Mouse (Mus musculus): ENCODE results near the gene Brd3. TPM values are rescaled to one million over a fixed set of nuclear protein-coding genes. Genes with fewer than 3 reads are reported as not detected.
"Not testable (repeated sequence)": the region's sequence is repeated elsewhere in the genome, so short reads cannot be mapped to it uniquely, and the experiment has no call there.

Brd3 gene
- polyA plus RNA-seq, 1 experiment from 2014 or later = 80.9 TPM

- Histone ChIP-seq H3K4me2 (no peak overlapping the region), H3K4me3 (no peak overlapping the region), H3K4me1 (replicated peaks) (peaks cover 22% of the 10 kb centered on the region), H3K9me3 (replicated peaks) (no peaks in the 10 kb centered on the region), H3K36me3 (no peaks in the 10 kb centered on the region), H3K9ac (no peak overlapping the region), H3K27me3 (replicated peaks) (no peaks in the 10 kb centered on the region), H3K27ac (ENCODE audit: poor library complexity, severe bottlenecking) (no peak overlapping the region)
- ATAC-seq (ENCODE audit: insufficient number of reproducible peaks, low FRiP score) = no peak
- WGBS = 90% methylated on average over 7 of the region's 7 CpGs
These were observed 3.2 kb upstream of the Brd3 start for GRCm38 (mm10) chr2:27510706-27511105.

GRCm38 (mm10) chr2:27506658-27507057 lies 804 bp downstream of the Brd3 start:
- H3K4me2 ChIP-seq; H3K9ac ChIP-seq; H3K9me3 ChIP-seq (replicated peaks); H3K27ac ChIP-seq (ENCODE audit: poor library complexity, severe bottlenecking); ATAC-seq (ENCODE audit: insufficient number of reproducible peaks, low FRiP score); H3K27me3 ChIP-seq (replicated peaks); H3K36me3 ChIP-seq; H3K4me3 ChIP-seq: not testable (repeated sequence)
- H3K4me1 ChIP-seq (replicated peaks) = peaks cover 33% of the 10 kb centered on the region
- WGBS = 75% methylated on average over 4 of the region's 4 CpGs

DNA sequence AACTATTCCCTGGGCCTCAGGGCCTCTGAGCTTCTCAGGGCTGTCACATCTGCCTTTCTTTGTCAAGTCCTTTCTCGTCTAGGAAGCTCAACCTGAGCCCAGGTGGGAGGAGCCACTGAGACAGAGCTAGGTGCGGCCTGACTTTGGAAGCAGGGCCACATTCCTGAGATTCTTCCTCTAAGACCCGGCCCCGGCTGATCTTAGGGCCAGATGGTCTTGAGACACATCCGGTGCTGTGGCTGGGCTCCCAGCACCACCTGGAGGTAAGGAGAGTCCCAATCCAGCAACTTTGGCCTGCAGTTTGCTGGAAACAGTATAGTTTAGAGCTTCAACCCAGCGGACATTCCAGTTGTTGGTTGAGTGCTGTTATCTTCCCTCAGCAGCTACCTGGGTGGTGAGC lies 1.9 kb downstream of the Brd3 start:
- Histone ChIP-seq H3K27me3 (replicated peaks) (no peaks in the 10 kb centered on the region), H3K4me3 (no peak overlapping the region), H3K27ac (ENCODE audit: poor library complexity, severe bottlenecking) (0 out of 2 replicates have a peak overlapping the region, but pooled peaks have one; percentile 0), H3K36me3 (no peaks in the 10 kb centered on the region), H3K4me1 (replicated peaks) (peaks cover 33% of the 10 kb centered on the region), H3K4me2 (peak overlapping the region; percentile 16; the same call in 1 of the 2 replicates), H3K9me3 (replicated peaks) (no peaks in the 10 kb centered on the region), H3K9ac (no peak overlapping the region)
- 10% methylated on average over 6 of the region's 6 CpGs for WGBS
- ATAC-seq (ENCODE audit: insufficient number of reproducible peaks, low FRiP score) = 0 out of 2 replicates have a peak, but pooled peaks have one; percentile 41

- H3K4me1 ChIP-seq (replicated peaks) = peaks cover 33% of the 10 kb centered on the region
- H3K4me3 ChIP-seq = no peak overlapping the region
- 38% methylated on average over 7 of the region's 7 CpGs for WGBS
- peak; percentile 53; the same call in 1 of the 2 replicates for ATAC-seq (ENCODE audit: insufficient number of reproducible peaks, low FRiP score)
- no peaks in the 10 kb centered on the region for H3K36me3 ChIP-seq
- H3K9ac ChIP-seq = no peak overlapping the region
- peak overlapping the region; percentile 55 for H3K27ac ChIP-seq (ENCODE audit: poor library complexity, severe bottlenecking)
- no peaks in the 10 kb centered on the region for H3K9me3 ChIP-seq (replicated peaks)
- no peak overlapping the region for H3K4me2 ChIP-seq
- no peaks in the 10 kb centered on the region for H3K27me3 ChIP-seq (replicated peaks)
These were observed 3.2 kb downstream of the Brd3 start for GRCm38 (mm10) chr2:27504113-27504885.

GRCm38 (mm10) chr2:27496391-27497028 lies 11.0 kb downstream of the Brd3 start:
- WGBS = 53% methylated on average over 23 of the region's 23 CpGs
- peaks cover 11% of the 10 kb centered on the region for H3K9me3 ChIP-seq (replicated peaks)
- no peaks in the 10 kb centered on the region for H3K27me3 ChIP-seq (replicated peaks)
- no peak overlapping the region for H3K27ac ChIP-seq (ENCODE audit: poor library complexity, severe bottlenecking)
- H3K4me2 ChIP-seq = peak overlapping the region; percentile 56
- H3K4me1 ChIP-seq (replicated peaks) = no peaks in the 10 kb centered on the region
- peak overlapping the region; percentile 37 for H3K4me3 ChIP-seq
- no peaks in the 10 kb centered on the region for H3K36me3 ChIP-seq
- no peak for ATAC-seq (ENCODE audit: insufficient number of reproducible peaks, low FRiP score)
- 0 out of 2 replicates have a peak overlapping the region, but pooled peaks have one; percentile 1 for H3K9ac ChIP-seq

DNA sequence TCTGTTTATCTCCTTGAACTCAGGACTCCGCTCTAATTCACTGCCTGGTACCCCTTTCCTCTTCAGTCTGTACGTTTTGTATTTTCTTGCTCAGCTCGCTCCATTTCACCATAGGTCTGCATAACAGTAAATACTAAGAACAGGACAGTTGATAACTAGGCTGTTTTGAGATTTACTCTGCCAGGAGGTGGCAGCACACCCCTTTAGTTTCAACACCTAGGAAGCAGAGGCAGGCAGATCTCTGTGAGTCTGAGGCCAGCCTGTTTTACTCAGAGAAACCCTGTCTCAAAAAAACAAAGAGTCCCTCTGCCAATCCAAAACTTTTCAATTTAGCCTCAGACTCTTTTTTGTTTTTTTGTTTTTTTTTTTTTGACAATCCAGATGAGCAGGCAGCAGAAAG lies 13.5 kb downstream of the Brd3 start:
- no peaks in the 10 kb centered on the region for H3K27me3 ChIP-seq (replicated peaks)
- WGBS = 91% methylated on average over 3 of the region's 3 CpGs
- H3K36me3 ChIP-seq = no peaks in the 10 kb centered on the region
- H3K27ac ChIP-seq (ENCODE audit: poor library complexity, severe bottlenecking) = no peak overlapping the region
- no peak overlapping the region for H3K4me3 ChIP-seq
- no peaks in the 10 kb centered on the region for H3K4me1 ChIP-seq (replicated peaks)
- no peak overlapping the region for H3K4me2 ChIP-seq
- no peak for ATAC-seq (ENCODE audit: insufficient number of reproducible peaks, low FRiP score)
- H3K9me3 ChIP-seq (replicated peaks) = peaks cover 11% of the 10 kb centered on the region
- no peak overlapping the region for H3K9ac ChIP-seq

DNA sequence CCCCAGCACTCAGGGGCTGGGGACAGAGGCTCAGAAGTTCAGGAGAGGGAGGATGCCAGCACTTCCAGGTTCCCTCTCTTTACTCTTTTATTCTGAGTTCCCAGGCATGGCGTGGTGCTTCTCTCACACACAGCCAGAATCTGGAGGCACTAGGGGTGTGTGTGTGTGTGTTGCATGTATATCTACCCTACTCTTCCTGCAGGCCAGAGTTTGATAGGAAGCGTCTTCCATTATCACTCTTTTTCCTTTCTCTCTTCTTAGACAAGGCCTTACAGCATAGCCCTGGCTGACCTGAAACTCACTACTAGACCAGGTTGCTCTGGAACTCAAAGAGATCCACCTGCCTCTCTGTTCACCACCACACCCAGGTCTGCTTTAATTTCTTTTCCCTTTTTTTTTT lies 16.5 kb downstream of the Brd3 start:
- H3K27ac ChIP-seq (ENCODE audit: poor library complexity, severe bottlenecking) = no peak overlapping the region
- H3K27me3 ChIP-seq (replicated peaks) = no peaks in the 10 kb centered on the region
- H3K9me3 ChIP-seq (replicated peaks) = peaks cover 6% of the 10 kb centered on the region
- H3K9ac ChIP-seq = no peak overlapping the region
- peaks cover 7% of the 10 kb centered on the region for H3K4me1 ChIP-seq (replicated peaks)
- ATAC-seq (ENCODE audit: insufficient number of reproducible peaks, low FRiP score) = no peak
- 62% methylated on average over 2 of the region's 2 CpGs for WGBS
- no peak overlapping the region for H3K4me3 ChIP-seq
- H3K36me3 ChIP-seq = no peaks in the 10 kb centered on the region
- no peak overlapping the region for H3K4me2 ChIP-seq

- peaks cover 7% of the 10 kb centered on the region for H3K4me1 ChIP-seq (replicated peaks)
- WGBS = 83% methylated on average over 1 of the region's 1 CpGs
- H3K9me3 ChIP-seq (replicated peaks) = no peaks in the 10 kb centered on the region
- no peak overlapping the region for H3K9ac ChIP-seq
- H3K36me3 ChIP-seq = no peaks in the 10 kb centered on the region
- H3K27ac ChIP-seq (ENCODE audit: poor library complexity, severe bottlenecking) = no peak overlapping the region
- H3K4me2 ChIP-seq = no peak overlapping the region
- no peak for ATAC-seq (ENCODE audit: insufficient number of reproducible peaks, low FRiP score)
- no peaks in the 10 kb centered on the region for H3K27me3 ChIP-seq (replicated peaks)
- H3K4me3 ChIP-seq = no peak overlapping the region
These were observed 19.1 kb downstream of the Brd3 start for GRCm38 (mm10) chr2:27488362-27488761.

GRCm38 (mm10) chr2:27487336-27488049 lies 20.0 kb downstream of the Brd3 start:
- Histone ChIP-seq H3K9ac (no peak overlapping the region), H3K9me3 (replicated peaks) (no peaks in the 10 kb centered on the region), H3K27me3 (replicated peaks) (no peaks in the 10 kb centered on the region), H3K4me1 (replicated peaks) (peaks cover 7% of the 10 kb centered on the region), H3K27ac (ENCODE audit: poor library complexity, severe bottlenecking) (no peak overlapping the region), H3K36me3 (no peaks in the 10 kb centered on the region), H3K4me3 (no peak overlapping the region), H3K4me2 (no peak overlapping the region)
- ATAC-seq (ENCODE audit: insufficient number of reproducible peaks, low FRiP score) = no peak
- WGBS = 63% methylated on average over 3 of the region's 4 CpGs

DNA sequence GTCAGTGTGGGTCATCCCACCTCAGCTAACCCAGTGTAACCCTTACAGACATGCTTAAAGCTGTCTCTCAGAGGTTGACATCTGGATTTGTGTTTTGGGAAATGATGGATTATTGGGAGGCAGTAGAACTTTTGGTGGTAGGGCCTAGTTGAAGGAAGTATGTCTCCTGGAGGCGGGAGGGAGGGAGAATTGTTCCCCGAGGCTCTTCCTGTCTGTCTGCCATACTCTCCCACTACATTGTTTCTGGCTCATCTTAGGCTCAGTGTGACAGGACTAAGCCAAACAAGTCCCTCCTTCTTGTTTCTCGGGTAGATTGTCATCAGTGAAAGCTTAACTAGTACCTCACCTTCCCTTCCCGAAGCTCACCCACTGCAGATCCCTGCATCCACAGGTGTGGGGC lies 20.7 kb downstream of the Brd3 start:
- H3K9me3 ChIP-seq (replicated peaks) = no peaks in the 10 kb centered on the region
- H3K27ac ChIP-seq (ENCODE audit: poor library complexity, severe bottlenecking) = no peak overlapping the region
- H3K4me2 ChIP-seq = no peak overlapping the region
- ATAC-seq (ENCODE audit: insufficient number of reproducible peaks, low FRiP score) = 0 out of 2 replicates have a peak, but pooled peaks have one; percentile 9
- H3K36me3 ChIP-seq = no peaks in the 10 kb centered on the region
- H3K4me1 ChIP-seq (replicated peaks) = peaks cover 7% of the 10 kb centered on the region
- H3K27me3 ChIP-seq (replicated peaks) = no peaks in the 10 kb centered on the region
- no peak overlapping the region for H3K9ac ChIP-seq
- WGBS = 50% methylated on average over 4 of the region's 4 CpGs
- H3K4me3 ChIP-seq = no peak overlapping the region

DNA sequence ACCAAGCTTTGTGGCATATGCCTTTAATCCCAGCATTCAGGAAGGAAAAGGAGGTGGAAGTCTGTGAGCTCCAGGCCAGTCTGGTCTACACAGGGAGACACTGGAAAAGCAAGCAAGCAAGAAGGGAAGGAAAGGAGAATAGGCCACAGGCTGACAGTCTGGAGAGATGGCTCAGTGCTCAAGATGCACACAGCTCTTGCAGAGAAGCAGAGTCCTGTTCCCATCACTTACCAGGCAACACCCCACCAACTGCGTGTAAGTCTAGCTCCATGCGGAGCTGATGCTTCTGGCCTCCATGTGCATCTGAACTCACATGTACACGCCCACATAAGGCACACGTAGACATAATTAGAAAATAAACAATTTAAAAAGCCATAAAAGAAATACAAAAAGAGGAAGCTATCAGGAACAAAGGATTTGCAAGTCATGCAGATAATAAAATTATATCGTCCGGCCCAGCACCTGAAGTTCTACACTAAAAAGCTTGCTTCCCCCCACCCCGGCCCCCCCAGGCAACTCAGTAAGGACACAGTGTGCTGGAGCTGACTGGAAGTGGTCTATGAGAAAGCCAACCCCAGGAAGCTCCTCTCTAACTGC lies 25.1 kb downstream of the Brd3 start:
- H3K27ac ChIP-seq (ENCODE audit: poor library complexity, severe bottlenecking) = no peak overlapping the region
- H3K4me2 ChIP-seq = no peak overlapping the region
- H3K27me3 ChIP-seq (replicated peaks) = no peaks in the 10 kb centered on the region
- no peaks in the 10 kb centered on the region for H3K9me3 ChIP-seq (replicated peaks)
- H3K36me3 ChIP-seq = no peaks in the 10 kb centered on the region
- 79% methylated on average over 7 of the region's 7 CpGs for WGBS
- no peak for ATAC-seq (ENCODE audit: insufficient number of reproducible peaks, low FRiP score)
- no peak overlapping the region for H3K9ac ChIP-seq
- H3K4me3 ChIP-seq = no peak overlapping the region
- H3K4me1 ChIP-seq (replicated peaks) = peaks cover 5% of the 10 kb centered on the region
